Mouse (Mus musculus) lung, postnatal 0 days (tissue): ENCODE data around the gene Baiap2l1.

Source experiments
- CTCF ChIP-seq: IDR thresholded peaks from 2 replicates; pipeline ENCODE4 v1.5.1; 2016; ENCODE audit warnings: antibody characterized with exemption, mild to moderate bottlenecking
- EP300 ChIP-seq: IDR thresholded peaks from 2 replicates; pipeline ENCODE4 v1.6.1; 2016; ENCODE audit warnings: antibody characterized with exemption, mild to moderate bottlenecking, control low read depth

GRCm38 (mm10) chr5:144234222-144234621 lies 123.7 kb downstream of the Baiap2l1 start:
- TF ChIP-seq CTCF (no peak), EP300 (no peak)
